Mouse (Mus musculus) forebrain, embryonic 13.5 days (tissue): ENCODE measurements around the gene Cyp4x1. TPM values are rescaled to one million over a fixed set of nuclear protein-coding genes. Genes with fewer than 3 reads are reported as not detected.

Experiments used
- ATAC-seq: fragments of 200-750 bp; cut with Nextera tagmentation; 2 replicates; pipeline ENCODE4 v1.8.0; 2017
- H3K27ac ChIP-seq: fragments of 300-500 bp; sonication (generic); 2 replicates; pipeline ENCODE4 v1.5.1; 2015; ENCODE audit warnings: inconsistent platforms, mild to moderate bottlenecking, moderate library complexity
- H3K27me3 ChIP-seq: fragments of 300-500 bp; sonication (generic); 2 replicates; pipeline ENCODE4 v1.6.1; 2015; ENCODE audit warnings: mild to moderate bottlenecking, inconsistent platforms
- H3K36me3 ChIP-seq: fragments of 300-500 bp; sonication (generic); 2 replicates; pipeline ENCODE4 v1.6.1; 2015; ENCODE audit warnings: mild to moderate bottlenecking, inconsistent platforms; ENCODE audit not compliant: poor library complexity, severe bottlenecking
- H3K4me1 ChIP-seq: fragments of 300-500 bp; sonication (generic); 2 replicates; pipeline ENCODE4 v1.6.1; 2015; ENCODE audit warnings: inconsistent platforms
- H3K4me2 ChIP-seq: fragments of 300-500 bp; sonication (generic); 2 replicates; pipeline ENCODE4 v1.6.1; 2015; ENCODE audit warnings: inconsistent platforms, mild to moderate bottlenecking, moderate library complexity
- H3K4me3 ChIP-seq: fragments of 300-500 bp; sonication (generic); 2 replicates; pipeline ENCODE4 v1.5.1; 2015; ENCODE audit warnings: mild to moderate bottlenecking, inconsistent platforms
- H3K9ac ChIP-seq: fragments of 300-500 bp; sonication (generic); 2 replicates; pipeline ENCODE4 v1.6.1; 2015; ENCODE audit warnings: mild to moderate bottlenecking, inconsistent platforms
- H3K9me3 ChIP-seq: fragments of 300-500 bp; sonication (generic); replicated peaks from 2 replicates; pipeline ENCODE4 v1.6.1; 2016; ENCODE audit warnings: inconsistent platforms
- WGBS: fragments of 180-500 bp; shearing (Covaris S2); methylation state at CpG from one replicate; pipeline ENCODE4 v1.1.7; 2015; 5-methylcytosine and 5-hydroxymethylcytosine counted together
- polyA plus RNA-seq: library from polyadenylated mRNA; unstranded; fragments of >200 nt; fragmentation: Nextera tagmentation; extraction: Ambion mirVana; gene quantifications from 2 replicates; pipeline ENCODE4 v1.2.1, GENCODE M21; 2015

The Cyp4x1 gene
- polyA plus RNA-seq, 1 experiment from 2014 or later = 1.4 TPM

- Histone ChIP-seq H3K27ac (no peak overlapping the region), H3K4me3 (no peak overlapping the region), H3K36me3 (no peaks in the 10 kb centered on the region), H3K9me3 (no peaks in the 10 kb centered on the region), H3K27me3 (peaks cover 7% of the 10 kb centered on the region; the same call in 1 of the 2 replicates), H3K4me1 (no peaks in the 10 kb centered on the region), H3K4me2 (no peak overlapping the region), H3K9ac (no peak overlapping the region)
- WGBS = 26% methylated on average over 5 of the region's 5 CpGs
- ATAC-seq = no peak
Measured at GRCm38 (mm10) chr4:115113266-115113665, 20.8 kb downstream of the Cyp4x1 start.

GRCm38 (mm10) chr4:115111167-115111566 is 22.9 kb downstream of the Cyp4x1 start:
- Histone ChIP-seq H3K27ac (no peak overlapping the region), H3K9ac (no peak overlapping the region), H3K27me3 (peaks cover 7% of the 10 kb centered on the region; the same call in 1 of the 2 replicates), H3K4me1 (no peaks in the 10 kb centered on the region), H3K4me3 (no peak overlapping the region), H3K4me2 (no peak overlapping the region), H3K36me3 (no peaks in the 10 kb centered on the region), H3K9me3 (no peaks in the 10 kb centered on the region)
- no peak for ATAC-seq
- WGBS = 81% methylated on average over 2 of the region's 2 CpGs

- Histone ChIP-seq H3K36me3 (no peaks in the 10 kb centered on the region), H3K9me3 (no peaks in the 10 kb centered on the region), H3K4me2 (no peak overlapping the region), H3K4me3 (no peak overlapping the region), H3K27ac (no peak overlapping the region), H3K27me3 (peaks cover 15% of the 10 kb centered on the region; the same call in 1 of the 2 replicates), H3K9ac (no peak overlapping the region), H3K4me1 (no peaks in the 10 kb centered on the region)
- WGBS = 67% methylated on average over 4 of the region's 4 CpGs
- no peak for ATAC-seq
Measured at GRCm38 (mm10) chr4:115103510-115103909, 30.6 kb downstream of the Cyp4x1 start.

- WGBS = 40% methylated on average over 6 of the region's 6 CpGs
- Histone ChIP-seq H3K9me3 (no peaks in the 10 kb centered on the region), H3K4me3 (no peak overlapping the region), H3K27me3 (peaks cover 29% of the 10 kb centered on the region), H3K9ac (no peak overlapping the region), H3K27ac (no peak overlapping the region), H3K4me2 (no peak overlapping the region), H3K36me3 (no peaks in the 10 kb centered on the region), H3K4me1 (no peaks in the 10 kb centered on the region)
- peak; percentile 85 for ATAC-seq
Measured at GRCm38 (mm10) chr4:115101682-115102081, 32.4 kb downstream of the Cyp4x1 start.

GRCm38 (mm10) chr4:115097146-115097496 is 37.0 kb downstream of the Cyp4x1 start:
- Histone ChIP-seq H3K4me3 (no peak overlapping the region), H3K9ac (no peak overlapping the region), H3K9me3 (no peaks in the 10 kb centered on the region), H3K27me3 (peaks cover 64% of the 10 kb centered on the region), H3K27ac (no peak overlapping the region), H3K36me3 (no peaks in the 10 kb centered on the region), H3K4me2 (peak overlapping the region; percentile 24; the same call in 1 of the 2 replicates), H3K4me1 (peaks cover 12% of the 10 kb centered on the region)
- ATAC-seq = no peak
- under 1% methylated on average over 6 of the region's 6 CpGs for WGBS

- peak overlapping the region; percentile 46; the same call in 1 of the 2 replicates for H3K4me3 ChIP-seq
- ATAC-seq = no peak
- peaks cover 12% of the 10 kb centered on the region for H3K4me1 ChIP-seq
- peaks cover 64% of the 10 kb centered on the region for H3K27me3 ChIP-seq
- H3K36me3 ChIP-seq = no peaks in the 10 kb centered on the region
- H3K9ac ChIP-seq = peak overlapping the region; percentile 65
- H3K27ac ChIP-seq = no peak overlapping the region
- WGBS = 17% methylated on average over 11 of the region's 11 CpGs
- H3K9me3 ChIP-seq = no peaks in the 10 kb centered on the region
- H3K4me2 ChIP-seq = peak overlapping the region; percentile 86
Measured at GRCm38 (mm10) chr4:115096435-115097145, 37.5 kb downstream of the Cyp4x1 start.

GRCm38 (mm10) chr4:115095671-115096434 is 38.2 kb downstream of the Cyp4x1 start:
- peak; percentile 65 for ATAC-seq
- Histone ChIP-seq H3K9me3 (no peaks in the 10 kb centered on the region), H3K9ac (peak overlapping the region; percentile 65), H3K36me3 (no peaks in the 10 kb centered on the region), H3K4me2 (peak overlapping the region; percentile 86), H3K4me1 (peaks cover 12% of the 10 kb centered on the region), H3K27ac (no peak overlapping the region), H3K27me3 (peaks cover 60% of the 10 kb centered on the region), H3K4me3 (peak overlapping the region; percentile 46)
- WGBS = under 1% methylated on average over 30 of the region's 31 CpGs

GRCm38 (mm10) chr4:115094056-115094455 is 40.0 kb downstream of the Cyp4x1 start:
- Histone ChIP-seq H3K27ac (no peak overlapping the region), H3K4me1 (peaks cover 12% of the 10 kb centered on the region), H3K9ac (no peak overlapping the region), H3K4me2 (no peak overlapping the region), H3K9me3 (no peaks in the 10 kb centered on the region), H3K36me3 (no peaks in the 10 kb centered on the region), H3K27me3 (peaks cover 59% of the 10 kb centered on the region), H3K4me3 (no peak overlapping the region)
- no peak for ATAC-seq
- WGBS = 69% methylated on average over 2 of the region's 2 CpGs

- Histone ChIP-seq H3K27ac (no peak overlapping the region), H3K27me3 (peaks cover 64% of the 10 kb centered on the region)
Measured at GRCm38 (mm10) chr4:115093331-115093864, 40.7 kb downstream of the Cyp4x1 start.

GRCm38 (mm10) chr4:115091806-115092205 is 42.3 kb downstream of the Cyp4x1 start:
- Histone ChIP-seq H3K4me2 (no peak overlapping the region), H3K4me1 (peaks cover 12% of the 10 kb centered on the region), H3K36me3 (no peaks in the 10 kb centered on the region), H3K4me3 (no peak overlapping the region), H3K27ac (no peak overlapping the region), H3K9ac (no peak overlapping the region), H3K27me3 (peaks cover 59% of the 10 kb centered on the region), H3K9me3 (no peaks in the 10 kb centered on the region)
- ATAC-seq = no peak
- 87% methylated on average over 3 of the region's 3 CpGs for WGBS

More at GRCm38 (mm10) chr4:115093331-115093864, 40.7 kb downstream of the Cyp4x1 start:
- WGBS = 68% methylated on average over 4 of the region's 4 CpGs
- Histone ChIP-seq H3K9ac (no peak overlapping the region), H3K4me1 (peaks cover 12% of the 10 kb centered on the region), H3K4me2 (no peak overlapping the region), H3K4me3 (no peak overlapping the region), H3K36me3 (no peaks in the 10 kb centered on the region), H3K9me3 (no peaks in the 10 kb centered on the region)
- ATAC-seq = no peak

- Histone ChIP-seq H3K9ac (no peak overlapping the region), H3K9me3 (no peaks in the 10 kb centered on the region), H3K4me2 (no peak overlapping the region), H3K27ac (no peak overlapping the region), H3K27me3 (peaks cover 52% of the 10 kb centered on the region), H3K36me3 (no peaks in the 10 kb centered on the region), H3K4me3 (no peak overlapping the region), H3K4me1 (peaks cover 4% of the 10 kb centered on the region)
- WGBS = 76% methylated on average over 2 of the region's 2 CpGs
- ATAC-seq = no peak
Measured at GRCm38 (mm10) chr4:115090592-115090991, 43.5 kb downstream of the Cyp4x1 start.
